Mouse (Mus musculus): ENCODE measurements around the gene Zfp629. TPM values are rescaled to one million over a fixed set of nuclear protein-coding genes. Genes with fewer than 3 reads are reported as not detected.
"Not testable (repeated sequence)": the region's sequence is repeated elsewhere in the genome, so short reads cannot be mapped to it uniquely, and the experiment has no call there.

The Zfp629 gene
- polyA plus RNA-seq, 1 experiment = 6.3 TPM

DNA sequence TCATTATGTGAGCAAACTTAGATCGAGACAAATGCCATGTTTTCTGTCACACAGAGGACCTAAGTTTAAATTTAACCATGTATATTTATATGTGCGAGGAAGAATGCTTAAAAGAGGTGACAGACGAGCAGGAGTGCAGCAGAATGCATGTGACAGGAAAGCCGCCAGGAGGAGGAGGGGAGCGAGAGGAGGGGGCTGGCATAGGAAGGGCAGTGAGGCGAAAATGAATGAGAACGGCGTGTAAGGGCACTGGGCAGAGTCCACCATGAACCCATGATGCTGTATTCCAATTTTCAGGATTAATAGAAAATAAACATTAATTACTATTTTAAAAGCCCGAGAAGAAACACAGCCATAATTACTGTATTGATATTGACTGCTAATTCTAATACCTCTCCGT, 38.7 kb upstream of the Zfp629 start:
- Histone ChIP-seq H3K4me2 (ENCODE audit: low read depth) (no peak overlapping the region), H3ac (ENCODE audit: control insufficient read depth, insufficient read length) (no peak overlapping the region), H3K79me2 (ENCODE audit: control insufficient read depth, insufficient read depth) (no peaks in the 10 kb centered on the region), H3K36me3 (ENCODE audit: control insufficient read depth, insufficient read depth) (no peaks in the 10 kb centered on the region), H3K4me3 (no peak overlapping the region), H3K27me3 (ENCODE audit: control insufficient read depth, insufficient read depth, insufficient read length) (peaks cover 7% of the 10 kb centered on the region)
- TF ChIP-seq REST (IDR thresholded peaks at IDR 0.05; ENCODE audit: insufficient read depth, insufficient read length) (no peak), USF1 (IDR thresholded peaks at IDR 0.05; ENCODE audit: low read depth) (no peak), POLR2A (IDR thresholded peaks at IDR 0.05; ENCODE audit: insufficient read length, low read depth) (no peak), MAX (IDR thresholded peaks at IDR 0.05; ENCODE audit: low read depth) (no peak), TCF3 (IDR thresholded peaks at IDR 0.05; ENCODE audit: insufficient read length, low read depth) (no peak), TCF12 (IDR thresholded peaks at IDR 0.05; ENCODE audit: insufficient read depth, poor library complexity, severe bottlenecking) (no peak), CEBPB (IDR thresholded peaks at IDR 0.05; ENCODE audit: insufficient read depth, poor library complexity, severe bottlenecking) (no peak), POLR2AphosphoS2 (IDR thresholded peaks at IDR 0.05; ENCODE audit: insufficient read length, low read depth) (no peak), SRF (IDR thresholded peaks at IDR 0.05; ENCODE audit: control insufficient read depth, insufficient read length, low read depth) (no peak), MYOD1 (IDR thresholded peaks at IDR 0.05; ENCODE audit: control insufficient read depth in 1 of 3, insufficient read length in 2 of 3, low read depth in 2 of 3) (no peak), E2F4 (IDR thresholded peaks at IDR 0.05; ENCODE audit: insufficient read depth) (no peak), MYOG (IDR thresholded peaks at IDR 0.05; ENCODE audit: control insufficient read depth in 1 of 3, insufficient read depth in 1 of 3, insufficient read length in 2 of 3, low read depth in 2 of 3) (no peak)

DNA sequence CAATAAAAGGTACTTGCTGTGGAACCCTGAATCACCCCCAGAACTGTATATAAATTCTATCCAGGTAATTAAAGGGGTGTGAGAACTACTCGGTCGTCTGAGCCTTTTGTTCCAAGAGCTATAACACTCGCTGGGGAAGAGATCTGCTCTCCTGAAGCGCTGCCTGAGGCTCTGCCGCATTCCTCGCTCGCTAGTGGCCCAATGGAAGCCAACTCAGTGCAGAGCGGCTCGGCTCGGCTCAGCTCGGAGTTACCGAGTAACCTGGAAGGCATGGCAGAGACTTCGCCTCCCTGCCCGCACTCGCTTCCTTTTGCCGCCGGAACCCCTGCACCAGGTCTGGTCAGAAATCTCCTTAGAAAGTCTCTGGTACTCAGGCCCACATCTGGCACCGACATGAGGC, 36.5 kb upstream of the Zfp629 start:
- Histone ChIP-seq H3K4me3 (no peak overlapping the region), H3K4me2 (ENCODE audit: low read depth) (no peak overlapping the region), H3ac (ENCODE audit: control insufficient read depth, insufficient read length) (no peak overlapping the region), H3K27me3 (ENCODE audit: control insufficient read depth, insufficient read depth, insufficient read length) (peaks cover 7% of the 10 kb centered on the region), H3K36me3 (ENCODE audit: control insufficient read depth, insufficient read depth) (no peaks in the 10 kb centered on the region), H3K79me2 (ENCODE audit: control insufficient read depth, insufficient read depth) (no peaks in the 10 kb centered on the region)
- TF ChIP-seq MYOD1 (IDR thresholded peaks at IDR 0.05; ENCODE audit: control insufficient read depth in 1 of 3, insufficient read length in 2 of 3, low read depth in 2 of 3) (no peak), MAX (IDR thresholded peaks at IDR 0.05; ENCODE audit: low read depth) (no peak), POLR2AphosphoS2 (IDR thresholded peaks at IDR 0.05; ENCODE audit: insufficient read length, low read depth) (no peak), USF1 (IDR thresholded peaks at IDR 0.05; ENCODE audit: low read depth) (no peak)

DNA sequence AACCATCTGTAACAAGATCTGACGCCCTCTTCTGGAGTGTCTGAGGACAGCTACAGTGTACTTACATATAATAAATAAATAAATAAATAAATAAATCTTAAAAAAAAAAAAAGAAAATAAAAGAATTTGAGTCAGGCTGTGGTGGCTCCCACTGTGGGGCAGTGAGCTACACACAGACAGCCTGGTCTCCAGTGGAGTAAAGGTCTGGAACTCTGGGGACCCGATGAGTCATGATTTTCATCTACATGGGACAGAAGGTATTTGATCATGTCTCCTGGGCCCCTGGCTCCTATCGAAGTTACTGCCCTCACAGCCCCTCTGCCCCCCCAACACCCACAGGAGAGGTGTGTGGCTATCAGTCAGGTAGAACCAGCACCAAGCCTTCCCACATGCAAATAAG, 36.0 kb upstream of the Zfp629 start:
- H3K79me2 ChIP-seq (ENCODE audit: control insufficient read depth, insufficient read depth) = no peaks in the 10 kb centered on the region
- H3ac ChIP-seq (ENCODE audit: control insufficient read depth, insufficient read length) = no peak overlapping the region
- no peak overlapping the region for H3K4me3 ChIP-seq
- no peak overlapping the region for H3K4me2 ChIP-seq (ENCODE audit: low read depth)
- H3K27me3 ChIP-seq (ENCODE audit: control insufficient read depth, insufficient read depth, insufficient read length) = peaks cover 7% of the 10 kb centered on the region
- H3K36me3 ChIP-seq (ENCODE audit: control insufficient read depth, insufficient read depth) = no peaks in the 10 kb centered on the region
- TF ChIP-seq REST (IDR thresholded peaks at IDR 0.05; ENCODE audit: insufficient read depth, insufficient read length) (no peak), POLR2A (IDR thresholded peaks at IDR 0.05; ENCODE audit: insufficient read length, low read depth) (no peak), MAX (IDR thresholded peaks at IDR 0.05; ENCODE audit: low read depth) (no peak), TCF12 (IDR thresholded peaks at IDR 0.05; ENCODE audit: insufficient read depth, poor library complexity, severe bottlenecking) (no peak), TCF3 (IDR thresholded peaks at IDR 0.05; ENCODE audit: insufficient read length, low read depth) (no peak), CEBPB (IDR thresholded peaks at IDR 0.05; ENCODE audit: insufficient read depth, poor library complexity, severe bottlenecking) (no peak), MYOD1 (IDR thresholded peaks at IDR 0.05; ENCODE audit: control insufficient read depth in 1 of 3, insufficient read length in 2 of 3, low read depth in 2 of 3) (no peak), SRF (IDR thresholded peaks at IDR 0.05; ENCODE audit: control insufficient read depth, insufficient read length, low read depth) (no peak), USF1 (IDR thresholded peaks at IDR 0.05; ENCODE audit: low read depth) (no peak), E2F4 (IDR thresholded peaks at IDR 0.05; ENCODE audit: insufficient read depth) (no peak), POLR2AphosphoS2 (IDR thresholded peaks at IDR 0.05; ENCODE audit: insufficient read length, low read depth) (no peak), MYOG (IDR thresholded peaks at IDR 0.05; ENCODE audit: control insufficient read depth in 1 of 3, insufficient read depth in 1 of 3, insufficient read length in 2 of 3, low read depth in 2 of 3) (no peak)

DNA sequence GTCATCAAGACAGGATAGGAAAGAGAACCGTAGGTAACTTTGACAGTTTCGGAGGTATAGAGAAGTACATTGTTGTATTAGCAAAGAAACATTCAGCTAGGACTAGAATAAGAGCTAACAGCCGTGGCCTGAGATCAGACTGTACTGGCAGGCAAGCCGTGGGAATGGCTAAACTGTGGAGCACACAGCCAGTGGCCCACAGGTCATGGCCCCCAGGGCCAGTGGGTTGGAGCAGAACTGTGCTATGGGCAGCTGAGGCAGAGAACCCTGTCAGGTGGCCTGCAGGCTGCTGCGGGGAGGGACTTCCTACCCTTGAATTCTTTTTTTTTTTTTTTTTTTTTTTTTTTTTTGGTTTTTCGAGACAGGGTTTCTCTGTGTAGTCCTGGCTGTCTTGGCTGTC, 33.6 kb upstream of the Zfp629 start:
- Histone ChIP-seq H3K4me2 (ENCODE audit: low read depth) (no peak overlapping the region), H3K4me3 (no peak overlapping the region), H3K36me3 (ENCODE audit: control insufficient read depth, insufficient read depth) (no peaks in the 10 kb centered on the region), H3K79me2 (ENCODE audit: control insufficient read depth, insufficient read depth) (no peaks in the 10 kb centered on the region), H3K27me3 (ENCODE audit: control insufficient read depth, insufficient read depth, insufficient read length) (peaks cover 25% of the 10 kb centered on the region), H3ac (ENCODE audit: control insufficient read depth, insufficient read length) (no peak overlapping the region)
- TF ChIP-seq MAX (IDR thresholded peaks at IDR 0.05; ENCODE audit: low read depth) = no peak
- no peak for TF ChIP-seq TCF12 (IDR thresholded peaks at IDR 0.05; ENCODE audit: insufficient read depth, poor library complexity, severe bottlenecking)
- TF ChIP-seq TCF3 (IDR thresholded peaks at IDR 0.05; ENCODE audit: insufficient read length, low read depth) = no peak
- TF ChIP-seq E2F4 (IDR thresholded peaks at IDR 0.05; ENCODE audit: insufficient read depth) = no peak
- TF ChIP-seq MYOG (IDR thresholded peaks at IDR 0.05; ENCODE audit: control insufficient read depth in 1 of 3, insufficient read depth in 1 of 3, insufficient read length in 2 of 3, low read depth in 2 of 3) = no peak

DNA sequence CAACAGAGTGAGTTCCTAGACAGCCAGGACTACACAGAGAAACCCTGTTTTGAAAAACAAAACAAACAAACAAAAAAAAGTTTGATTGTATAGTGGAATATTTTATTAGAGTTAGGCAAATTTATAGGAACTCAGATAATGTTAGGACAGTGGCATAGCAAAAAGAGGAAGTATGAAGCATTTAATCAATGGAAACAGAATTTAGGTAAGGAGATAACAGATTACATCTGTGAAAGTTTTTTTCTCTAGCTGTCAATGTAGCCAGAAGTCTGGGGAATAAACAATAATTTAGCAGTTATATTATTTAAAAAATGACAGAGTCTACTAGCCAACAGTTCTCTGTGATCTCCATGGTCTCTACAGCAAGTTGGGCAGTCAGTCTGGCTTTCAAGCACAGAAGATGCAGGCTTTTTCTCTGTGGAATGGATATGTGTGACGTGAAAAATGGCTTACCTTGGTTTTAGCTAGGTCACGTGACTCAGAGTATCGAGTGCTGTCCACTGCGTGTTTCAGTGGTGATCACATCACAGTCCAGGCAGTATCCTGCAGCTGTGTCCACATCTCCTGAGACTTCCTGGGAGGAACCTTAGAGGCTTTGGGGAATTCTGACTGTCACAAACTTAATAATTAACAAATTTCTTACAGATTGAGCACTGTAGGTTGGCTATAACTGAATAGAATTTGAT, 33.1 kb upstream of the Zfp629 start:
- Histone ChIP-seq H3K36me3 (ENCODE audit: control insufficient read depth, insufficient read depth) (no peaks in the 10 kb centered on the region), H3K27me3 (ENCODE audit: control insufficient read depth, insufficient read depth, insufficient read length) (peaks cover 25% of the 10 kb centered on the region), H3ac (ENCODE audit: control insufficient read depth, insufficient read length) (no peak overlapping the region), H3K4me3 (no peak overlapping the region), H3K4me2 (ENCODE audit: low read depth) (no peak overlapping the region), H3K79me2 (ENCODE audit: control insufficient read depth, insufficient read depth) (no peaks in the 10 kb centered on the region)
- TF ChIP-seq USF1 (IDR thresholded peaks at IDR 0.05; ENCODE audit: low read depth) = peak; percentile 62
- TF ChIP-seq TCF12 (IDR thresholded peaks at IDR 0.05; ENCODE audit: insufficient read depth, poor library complexity, severe bottlenecking) = no peak
- no peak for TF ChIP-seq SRF (IDR thresholded peaks at IDR 0.05; ENCODE audit: control insufficient read depth, insufficient read length, low read depth)
- TF ChIP-seq POLR2AphosphoS2 (IDR thresholded peaks at IDR 0.05; ENCODE audit: insufficient read length, low read depth) = no peak
- TF ChIP-seq REST (IDR thresholded peaks at IDR 0.05; ENCODE audit: insufficient read depth, insufficient read length) = no peak
- TF ChIP-seq CEBPB (IDR thresholded peaks at IDR 0.05; ENCODE audit: insufficient read depth, poor library complexity, severe bottlenecking) = no peak
- no peak for TF ChIP-seq POLR2A (IDR thresholded peaks at IDR 0.05; ENCODE audit: insufficient read length, low read depth)

DNA sequence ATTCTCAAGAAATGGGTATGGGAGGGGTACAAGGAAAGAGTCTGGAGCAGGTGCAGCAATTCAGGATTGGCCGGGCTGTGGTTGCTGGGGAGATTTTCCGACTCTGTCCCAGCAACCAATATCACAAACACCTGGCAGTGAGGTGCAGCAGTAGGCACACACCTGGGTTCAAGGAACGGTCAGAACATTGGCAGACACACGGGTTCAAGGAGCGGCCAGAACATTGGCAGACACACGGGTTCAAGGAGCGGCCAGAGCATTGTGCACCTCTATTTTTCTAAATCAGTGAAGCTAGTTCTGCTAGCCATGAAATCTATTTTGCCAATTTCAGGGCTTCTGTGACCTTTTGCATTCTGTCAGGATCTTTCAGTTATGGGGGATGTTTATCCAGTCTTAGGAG, 32.0 kb upstream of the Zfp629 start:
- H3K79me2 ChIP-seq (ENCODE audit: control insufficient read depth, insufficient read depth); H3K36me3 ChIP-seq (ENCODE audit: control insufficient read depth, insufficient read depth); H3ac ChIP-seq (ENCODE audit: control insufficient read depth, insufficient read length); H3K4me2 ChIP-seq (ENCODE audit: low read depth); H3K4me3 ChIP-seq: not testable (repeated sequence)
- peaks cover 29% of the 10 kb centered on the region for H3K27me3 ChIP-seq (ENCODE audit: control insufficient read depth, insufficient read depth, insufficient read length)

Data from myocyte (in vitro differentiated cells).